Mouse (Mus musculus): ENCODE results near the gene Dock4. TPM values are rescaled to one million over a fixed set of nuclear protein-coding genes. Genes with fewer than 3 reads are reported as not detected.

Gene Dock4
- total RNA-seq, 2 experiments from 2014 or later = 69.4 to 69.7 TPM

DNA sequence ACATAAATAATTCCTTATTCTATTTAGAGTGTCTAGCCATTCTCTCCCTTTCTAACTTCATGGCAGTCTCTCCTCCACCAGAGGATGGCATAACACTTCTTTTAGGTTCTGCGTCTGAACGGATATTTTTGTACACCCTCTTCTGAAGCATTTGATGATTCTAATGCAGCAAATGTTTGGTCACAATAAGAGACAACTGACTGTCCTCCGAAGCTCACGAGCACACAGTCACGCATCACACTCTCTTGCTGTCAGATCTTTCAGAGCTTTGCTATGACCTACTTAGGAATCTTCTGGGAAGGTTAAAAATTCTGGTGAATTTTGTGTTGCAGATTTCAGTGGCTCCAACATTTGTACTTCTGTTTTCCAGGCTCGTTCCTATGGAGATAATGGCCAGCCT is 149.7 kb downstream of the Dock4 start:
- intact Hi-C loops (cut with DNase I) = loop anchor here (10.0 kb wide), 1 partner anchor 219 kb away; no protein-coding TSS in a partner anchor
- no peak for DNase-seq (ENCODE audit: extremely low spot score in 1 of 2, low spot score in 2 of 2)

DNA sequence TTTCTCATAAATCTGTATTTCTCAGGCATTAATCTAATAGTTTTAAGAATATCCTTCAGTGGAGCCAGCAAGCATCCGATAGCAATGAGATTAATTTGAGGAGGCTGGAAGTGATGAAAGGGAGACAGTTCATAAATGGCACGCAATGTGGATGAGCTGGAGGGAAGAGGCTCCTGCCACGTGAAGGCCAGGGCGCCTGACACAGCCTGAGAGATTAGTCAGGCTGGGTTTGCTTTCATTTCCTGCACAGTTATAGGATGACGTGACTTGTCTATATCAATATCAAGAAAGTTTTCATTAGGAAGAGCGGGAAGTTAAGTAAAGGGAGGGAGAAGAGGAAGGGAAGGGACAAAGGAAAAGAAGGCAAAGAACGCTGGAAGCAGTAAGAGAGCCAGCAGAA is 150.3 kb downstream of the Dock4 start:
- intact Hi-C loops (cut with DNase I) = loop anchor here (10.0 kb wide), 1 partner anchor 219 kb away; no protein-coding TSS in a partner anchor
- no peak for DNase-seq (ENCODE audit: extremely low spot score in 1 of 2, low spot score in 2 of 2)

DNA sequence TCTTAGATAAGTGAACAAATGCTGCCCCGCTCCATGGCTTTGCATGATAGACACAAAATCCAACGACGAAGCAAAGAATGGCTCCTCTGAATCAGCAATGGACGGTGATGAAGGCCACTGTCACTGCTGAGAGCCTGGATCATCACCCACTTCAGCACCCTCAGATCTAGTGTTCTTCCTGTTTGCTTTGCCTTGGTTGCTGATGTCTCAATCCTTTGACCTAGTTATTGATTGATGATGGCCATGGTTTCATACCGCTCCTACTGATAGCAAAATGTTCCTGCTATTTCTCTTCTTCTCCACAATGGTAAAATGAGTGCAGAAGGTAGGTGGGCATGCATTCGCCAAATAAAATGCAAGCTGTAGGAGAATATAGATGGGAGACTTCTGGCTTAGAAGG is 150.7 kb downstream of the Dock4 start:
- no peak for DNase-seq (ENCODE audit: extremely low spot score in 1 of 2, low spot score in 2 of 2)
- intact Hi-C loops (cut with DNase I) = loop anchor here (10.0 kb wide), 1 partner anchor 218 kb away; no protein-coding TSS in a partner anchor

DNA sequence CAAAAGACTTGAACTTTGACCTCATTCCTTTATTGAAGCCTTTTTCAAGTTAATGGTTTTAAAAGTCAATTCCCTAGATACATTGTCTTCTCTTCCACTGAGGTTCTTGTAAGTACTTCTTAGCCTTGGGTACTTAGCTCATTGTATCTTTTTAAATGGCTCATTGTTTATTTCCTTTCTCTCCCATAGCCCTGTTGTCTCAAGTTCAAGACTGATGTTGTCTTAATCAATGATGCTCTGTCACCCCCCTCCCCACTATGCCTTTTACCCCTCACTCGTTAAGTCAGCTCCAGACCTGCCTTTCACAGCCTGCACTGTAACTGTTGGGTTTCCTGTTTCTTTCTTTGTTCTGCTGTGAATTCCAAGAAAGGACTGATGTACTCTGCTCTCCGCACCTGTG is 154.2 kb downstream of the Dock4 start:
- intact Hi-C loops (cut with DNase I) = loop anchor here (10.0 kb wide), 1 partner anchor 215 kb away; no protein-coding TSS in a partner anchor
- no peak for DNase-seq (ENCODE audit: extremely low spot score in 1 of 2, low spot score in 2 of 2)

DNA sequence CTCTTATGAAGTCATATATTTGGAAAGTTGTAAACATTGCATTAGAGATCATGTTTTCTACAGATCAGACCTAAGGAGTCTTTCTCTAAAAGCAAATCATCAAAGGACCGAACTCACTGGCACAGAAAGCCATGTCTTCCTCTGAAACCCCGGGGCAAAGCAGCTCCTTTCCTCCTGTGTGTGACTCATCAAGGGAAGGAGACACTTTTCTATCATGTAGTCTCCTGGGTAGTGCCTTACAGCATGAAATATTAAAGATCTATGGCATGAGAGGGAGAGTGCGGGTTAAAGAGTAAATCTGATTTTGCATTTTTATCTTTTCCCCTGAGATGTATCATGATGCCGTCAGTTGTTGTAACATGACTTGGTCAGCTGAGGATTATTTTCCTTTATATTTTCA is 159.8 kb downstream of the Dock4 start:
- intact Hi-C loops (cut with DNase I) = no loop called here
- DNase-seq (ENCODE audit: extremely low spot score in 1 of 2, low spot score in 2 of 2) = no peak

DNA sequence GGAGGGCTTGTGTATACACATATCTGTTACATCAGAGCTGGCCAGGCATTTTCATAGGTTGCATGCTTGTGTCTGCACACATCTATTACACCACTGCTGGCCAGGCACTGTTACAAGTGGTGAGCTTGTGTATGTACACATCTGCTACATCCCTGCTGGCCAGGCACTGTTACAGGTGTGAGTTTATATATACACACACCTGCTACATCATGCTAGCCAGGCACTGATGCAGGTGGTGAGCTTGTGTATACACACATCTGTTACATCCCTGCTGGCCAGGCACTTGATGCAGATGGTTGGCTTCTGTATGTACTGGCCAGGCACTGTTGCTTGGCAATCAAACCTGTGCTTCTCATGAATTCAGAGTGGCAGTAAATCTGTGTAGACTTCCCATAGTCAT is 177.2 kb downstream of the Dock4 start:
- DNase-seq (ENCODE audit: extremely low spot score in 1 of 2, low spot score in 2 of 2) = no peak
- intact Hi-C loops (cut with DNase I) = no loop called here

DNA sequence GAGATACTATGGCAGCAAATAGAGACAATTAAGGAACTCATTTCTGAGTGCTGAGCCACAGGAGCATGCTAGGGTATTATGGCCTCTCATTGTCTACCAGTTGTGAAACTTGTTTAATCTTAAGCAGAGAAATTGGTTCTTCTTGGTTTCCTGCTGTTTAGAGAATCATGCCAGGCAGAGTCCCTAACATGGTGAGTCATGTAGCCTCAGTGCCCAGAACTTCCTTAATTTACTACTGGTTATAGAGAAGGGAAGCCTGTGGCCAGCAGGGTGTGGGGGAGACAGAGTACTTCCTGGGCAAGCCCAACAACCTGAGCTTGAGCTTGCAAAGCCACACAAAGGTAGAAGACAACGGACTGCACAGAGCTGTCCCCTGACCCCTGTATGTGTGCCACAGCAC is 180.8 kb downstream of the Dock4 start:
- DNase-seq (ENCODE audit: extremely low spot score in 1 of 2, low spot score in 2 of 2) = no peak
- intact Hi-C loops (cut with DNase I) = no loop called here

DNA sequence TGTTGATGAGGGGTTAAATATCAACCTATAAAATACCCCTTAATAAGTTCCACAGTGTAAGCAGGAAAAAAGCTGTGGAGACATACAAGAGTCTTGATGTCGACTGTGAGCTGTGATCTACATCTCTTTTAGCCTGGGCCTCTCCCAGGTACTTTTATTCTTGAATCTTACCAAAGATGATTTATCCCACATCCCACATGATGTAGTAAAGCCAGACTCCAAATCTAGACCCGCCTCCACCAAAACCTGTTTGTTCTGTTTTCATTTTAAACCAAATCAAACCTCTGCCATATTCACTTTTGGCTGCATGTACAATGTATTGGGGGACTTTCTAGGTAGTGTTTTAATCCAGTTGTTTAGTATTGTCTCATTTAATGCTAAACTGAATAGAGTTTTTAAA is 187.5 kb downstream of the Dock4 start:
- DNase-seq (ENCODE audit: extremely low spot score in 1 of 2, low spot score in 2 of 2) = no peak
- intact Hi-C loops (cut with DNase I) = no loop called here

DNA sequence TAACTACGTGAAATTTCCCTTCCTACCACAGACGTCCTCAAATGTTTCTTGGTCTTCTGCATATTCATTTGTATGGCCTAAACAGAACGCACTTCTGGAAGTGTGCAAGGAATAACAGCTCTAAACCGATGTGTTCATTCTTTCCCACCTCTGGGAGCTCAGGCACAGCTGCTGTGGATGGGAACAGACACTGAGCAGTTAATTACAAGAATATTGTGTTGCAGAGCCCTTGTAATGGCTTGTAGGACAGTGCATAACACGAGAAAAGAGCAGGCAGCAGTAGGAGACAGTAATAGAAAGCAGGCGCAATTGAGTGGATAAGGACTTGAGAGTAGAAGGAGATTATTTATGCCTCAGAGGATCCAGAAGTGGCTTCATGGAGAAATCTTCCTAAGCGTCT is 188.4 kb downstream of the Dock4 start:
- intact Hi-C loops (cut with DNase I) = no loop called here
- no peak for DNase-seq (ENCODE audit: extremely low spot score in 1 of 2, low spot score in 2 of 2)

DNA sequence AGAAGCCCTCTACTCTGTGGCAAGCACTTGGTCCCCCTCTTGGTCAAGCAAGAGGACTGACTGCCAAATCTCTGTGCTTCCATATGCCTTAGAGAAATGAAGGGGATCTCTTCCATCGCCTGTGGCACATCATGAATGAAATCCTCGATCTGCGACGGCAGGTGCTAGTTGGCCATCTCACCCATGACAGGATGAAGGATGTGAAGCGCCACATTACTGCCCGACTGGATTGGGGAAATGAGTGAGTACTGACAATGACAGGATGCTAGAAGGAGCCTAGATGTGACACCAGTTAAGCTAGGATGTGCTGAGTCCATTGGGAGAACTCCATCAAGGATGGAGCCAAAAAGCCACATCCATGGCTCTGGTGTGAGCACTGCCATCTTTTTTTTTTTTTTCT is 190.2 kb downstream of the Dock4 start:
- intact Hi-C loops (cut with DNase I) = no loop called here
- no peak for DNase-seq (ENCODE audit: extremely low spot score in 1 of 2, low spot score in 2 of 2)

DNA sequence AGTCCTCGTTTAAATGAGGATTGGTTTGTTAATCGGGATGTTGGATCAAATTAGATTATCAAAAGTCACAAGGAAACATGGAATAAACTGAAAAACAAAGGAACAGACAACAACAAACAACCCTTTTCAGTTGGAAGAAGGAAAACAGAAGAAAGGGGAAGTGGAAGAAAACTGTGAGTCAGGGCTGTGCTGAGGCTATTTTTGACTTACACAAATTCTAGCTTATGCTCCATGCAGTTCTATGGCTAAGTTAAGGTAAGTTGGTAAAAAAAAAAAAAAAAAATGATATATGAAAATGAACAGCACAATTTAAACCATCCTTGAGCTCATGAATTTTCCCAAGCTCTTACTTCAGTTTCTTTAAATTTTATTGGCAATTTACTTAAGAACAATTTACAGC is 191.7 kb downstream of the Dock4 start:
- DNase-seq (ENCODE audit: extremely low spot score in 1 of 2, low spot score in 2 of 2) = no peak
- intact Hi-C loops (cut with DNase I) = no loop called here

DNA sequence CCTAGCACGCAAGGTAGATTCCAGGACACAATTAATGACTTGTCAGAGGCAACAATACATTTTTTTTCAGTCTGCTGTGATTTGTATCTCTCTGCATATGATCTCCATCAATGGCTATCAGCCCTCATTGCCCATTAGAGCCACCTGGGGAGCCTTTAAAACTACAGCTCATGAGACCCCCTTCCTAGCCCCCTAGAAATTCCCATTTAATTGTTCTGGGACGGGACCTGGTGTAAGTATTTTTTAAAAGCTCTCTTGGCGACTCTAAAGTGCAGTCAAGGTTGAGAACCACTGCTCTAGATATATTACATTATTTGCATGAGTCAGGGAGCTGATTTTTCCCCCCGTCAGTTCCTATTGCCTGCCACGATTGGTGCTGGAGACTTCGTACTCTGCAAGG is 200.1 kb downstream of the Dock4 start:
- no peak for DNase-seq (ENCODE audit: extremely low spot score in 1 of 2, low spot score in 2 of 2)
- intact Hi-C loops (cut with DNase I) = no loop called here

DNA sequence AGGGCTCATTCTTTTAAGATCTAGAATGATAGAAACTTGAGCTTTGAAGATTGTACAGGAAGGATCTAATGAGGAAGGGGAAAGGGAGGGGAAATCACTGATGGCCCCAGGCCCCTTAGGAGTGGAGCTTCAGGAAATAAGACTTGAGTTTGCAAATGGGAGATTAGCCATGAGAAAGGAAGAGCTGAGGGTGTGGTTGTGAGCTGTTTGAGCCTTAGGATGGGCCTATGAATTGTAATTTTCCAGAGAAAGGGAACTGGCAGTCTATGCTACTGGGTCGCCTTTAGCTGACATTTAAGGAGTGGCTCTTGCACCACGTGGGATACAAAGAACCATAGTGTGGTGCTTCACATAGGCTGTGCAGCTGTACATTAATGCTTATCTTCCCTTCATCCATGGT is 208.6 kb downstream of the Dock4 start:
- DNase-seq (ENCODE audit: extremely low spot score in 1 of 2, low spot score in 2 of 2) = no peak
- intact Hi-C loops (cut with DNase I) = no loop called here

DNA sequence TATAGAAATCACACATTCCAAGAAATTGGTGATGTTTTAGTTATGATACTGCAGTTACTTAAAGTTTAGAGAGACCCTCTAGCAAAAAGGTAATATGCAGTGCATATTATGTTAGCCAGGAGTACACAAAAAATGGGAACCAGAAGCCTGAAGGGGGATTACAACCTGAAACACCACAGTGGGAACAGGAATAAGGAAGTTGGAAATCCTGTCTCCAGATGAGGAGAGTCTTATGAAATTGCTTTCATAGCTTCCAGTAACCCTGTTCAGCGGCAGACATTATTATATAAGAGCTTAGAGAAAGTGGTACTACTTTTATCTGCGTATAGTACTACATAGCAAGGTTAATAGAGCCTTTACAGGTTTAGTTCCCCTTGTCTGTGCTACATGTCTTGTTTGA is 210.1 kb downstream of the Dock4 start:
- intact Hi-C loops (cut with DNase I) = no loop called here
- no peak for DNase-seq (ENCODE audit: extremely low spot score in 1 of 2, low spot score in 2 of 2)

DNA sequence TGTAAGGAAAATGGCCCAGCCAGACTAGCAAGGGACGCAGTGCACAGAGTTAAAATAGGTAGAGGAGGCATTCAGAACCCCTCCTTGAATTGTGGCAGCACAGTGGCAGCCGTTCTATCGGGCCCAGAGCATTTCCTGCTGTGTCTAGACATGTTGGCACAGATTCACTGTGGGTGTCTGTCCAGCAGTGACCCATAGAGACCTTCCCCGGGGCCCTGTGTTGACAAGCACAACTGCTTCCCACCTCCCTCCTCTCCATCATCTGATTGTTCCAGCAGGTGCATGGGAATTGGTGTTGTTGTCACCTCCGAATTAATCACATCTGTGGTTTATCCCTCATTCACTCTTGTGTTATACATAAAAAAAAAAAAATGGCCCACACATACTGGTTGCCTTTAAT is 210.7 kb downstream of the Dock4 start:
- intact Hi-C loops (cut with DNase I) = no loop called here
- DNase-seq (ENCODE audit: extremely low spot score in 1 of 2, low spot score in 2 of 2) = peak; percentile 13 to 35

DNA sequence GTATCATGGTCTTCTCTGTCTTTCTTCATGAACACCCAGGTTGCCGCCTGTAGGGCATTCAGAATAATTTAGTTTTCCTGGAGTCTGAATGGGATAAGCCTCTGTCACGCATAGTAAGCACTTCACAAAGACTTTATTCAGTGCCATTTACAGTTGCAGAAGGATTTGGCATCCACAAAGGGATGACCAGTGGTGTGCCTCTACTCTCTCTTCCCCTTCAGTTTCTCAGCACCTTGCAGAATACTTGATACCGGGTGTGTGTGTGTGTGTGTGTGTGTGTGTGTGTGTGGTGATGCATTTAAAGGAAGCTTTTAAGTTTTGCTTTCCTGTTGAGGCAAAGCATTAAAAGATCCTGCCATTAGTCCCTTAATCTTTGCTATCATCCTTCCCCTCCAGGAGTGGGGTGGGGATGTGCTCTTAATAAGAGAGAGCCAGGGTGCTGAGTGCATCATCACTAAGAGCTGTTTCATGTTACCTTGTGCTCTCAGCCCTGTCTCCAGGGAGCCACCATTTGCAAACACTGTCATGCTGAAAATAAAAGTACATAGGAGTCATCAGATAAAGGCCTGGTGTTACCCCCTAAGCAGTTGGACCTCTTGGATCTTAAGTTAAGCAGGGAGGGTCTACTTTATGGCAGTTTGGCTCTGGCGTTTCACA is 211.6 kb downstream of the Dock4 start:
- DNase-seq (ENCODE audit: extremely low spot score in 1 of 2, low spot score in 2 of 2) = no peak
- intact Hi-C loops (cut with DNase I) = no loop called here

DNA sequence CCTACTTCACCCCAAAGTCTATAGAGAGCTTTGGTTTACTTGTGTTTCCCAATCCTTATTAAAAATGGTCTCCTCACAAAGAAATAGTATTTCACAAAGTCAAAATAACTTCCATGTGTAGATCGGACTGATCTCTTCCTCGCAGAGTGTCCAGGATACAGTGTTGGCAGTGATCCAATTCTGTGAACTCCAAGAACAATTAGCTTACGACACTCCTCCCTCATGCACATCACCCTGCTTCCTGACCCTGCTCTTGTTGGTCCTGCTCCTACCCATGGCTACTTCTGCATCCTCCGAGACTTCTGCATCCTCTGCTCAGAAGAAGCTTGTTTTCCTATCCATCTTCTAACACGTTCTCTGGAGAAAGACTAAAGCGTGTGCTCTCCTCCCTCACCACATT is 213.9 kb downstream of the Dock4 start:
- no peak for DNase-seq (ENCODE audit: extremely low spot score in 1 of 2, low spot score in 2 of 2)
- intact Hi-C loops (cut with DNase I) = no loop called here

DNA sequence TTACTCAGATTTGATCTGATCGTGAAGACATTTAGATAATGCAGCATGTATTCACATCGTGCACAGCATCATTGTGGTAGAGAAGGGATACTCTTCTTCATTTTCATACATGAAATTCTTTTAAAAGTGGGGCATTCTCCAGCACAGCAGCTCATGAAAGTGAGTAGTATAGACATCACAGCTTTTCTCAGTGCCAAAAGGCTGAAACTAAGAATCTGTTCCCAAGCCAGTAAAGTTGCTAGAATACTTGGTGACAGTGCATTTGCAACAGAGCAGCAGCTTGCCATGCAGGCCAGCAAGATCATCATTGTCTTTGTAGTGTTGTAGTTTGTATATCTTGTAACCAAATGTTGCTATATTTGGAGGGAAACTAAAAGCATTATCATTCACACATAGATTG is 223.7 kb downstream of the Dock4 start:
- no peak for DNase-seq (ENCODE audit: extremely low spot score in 1 of 2, low spot score in 2 of 2)
- intact Hi-C loops (cut with DNase I) = no loop called here

DNA sequence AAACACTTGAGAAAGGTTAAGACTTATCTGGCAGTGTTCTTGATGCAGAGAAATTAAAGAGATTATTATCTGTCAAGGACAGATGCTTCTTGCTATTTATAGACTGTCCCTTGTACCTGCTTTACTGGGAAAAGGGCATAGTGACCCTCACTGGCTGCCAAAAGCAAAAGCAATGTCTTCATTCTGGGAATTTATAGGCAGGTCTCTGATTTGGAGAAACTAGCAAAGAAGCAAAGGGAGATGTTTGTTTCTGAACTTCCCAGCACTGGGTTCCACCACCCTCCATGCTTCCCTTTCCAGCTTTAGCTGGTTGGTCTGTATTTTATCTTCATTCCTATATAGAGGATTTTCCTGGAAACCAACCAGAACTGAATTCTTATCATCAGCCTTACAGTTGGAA is 225.0 kb downstream of the Dock4 start:
- intact Hi-C loops (cut with DNase I) = no loop called here
- no peak for DNase-seq (ENCODE audit: extremely low spot score in 1 of 2, low spot score in 2 of 2)

DNA sequence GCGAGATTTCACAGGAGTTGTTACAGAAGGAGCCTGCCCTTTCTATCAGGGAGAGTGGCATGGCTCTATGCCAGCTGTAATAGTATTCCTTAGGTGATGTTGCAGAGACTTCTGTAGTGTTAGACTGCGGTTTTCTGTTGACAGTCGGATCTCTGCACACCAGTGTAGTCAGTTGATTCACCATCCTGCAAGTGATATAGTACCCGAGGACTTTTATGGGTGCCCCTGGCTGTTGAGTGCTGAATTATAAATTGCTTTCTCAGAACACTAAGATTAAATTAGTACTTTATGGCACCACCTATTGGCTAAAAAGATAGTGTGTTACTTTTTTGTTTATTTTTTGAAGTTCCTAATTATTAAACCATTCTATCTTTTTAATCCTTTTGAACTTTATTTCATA is 234.0 kb downstream of the Dock4 start:
- intact Hi-C loops (cut with DNase I) = loop anchor here (5.0 kb wide), 1 partner anchor 422 kb away; no protein-coding TSS in a partner anchor
- no peak for DNase-seq (ENCODE audit: extremely low spot score in 1 of 2, low spot score in 2 of 2)

DNA sequence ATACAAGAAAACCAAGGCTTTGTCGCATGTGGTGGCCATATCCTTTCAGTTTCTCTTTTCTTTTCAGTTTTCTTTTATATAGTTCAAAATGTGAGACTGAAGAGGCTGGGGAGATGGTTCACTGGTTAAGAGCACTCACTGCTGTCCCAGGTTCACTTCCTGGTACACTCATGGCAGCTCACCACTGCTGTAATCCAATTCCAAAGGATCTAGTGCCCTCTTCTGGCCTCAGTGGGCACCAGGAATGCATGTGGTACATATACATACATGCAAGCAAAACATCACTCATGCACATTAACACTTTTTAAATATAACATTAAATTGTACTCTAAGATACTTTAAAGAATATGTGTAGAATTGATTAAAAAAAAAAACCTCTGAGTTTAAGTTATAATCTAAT is 234.8 kb downstream of the Dock4 start:
- intact Hi-C loops (cut with DNase I) = loop anchor here (5.0 kb wide), 1 partner anchor 423 kb away; no protein-coding TSS in a partner anchor
- DNase-seq (ENCODE audit: extremely low spot score in 1 of 2, low spot score in 2 of 2) = peak in 1 of 2 experiments; percentile 33
